Mouse (Mus musculus): ENCODE results near the gene Adgrv1. TPM values are rescaled to one million over a fixed set of nuclear protein-coding genes. Genes with fewer than 3 reads are reported as not detected.

The Adgrv1 gene
- polyA plus RNA-seq, 1 experiment from 2014 or later: 2.8 TPM

GRCm38 (mm10) chr13:81096424-81096823 is 536.5 kb downstream of the Adgrv1 start:
- ATAC-seq (ENCODE audit: insufficient number of reproducible peaks, insufficient read depth, low FRiP score, low read depth): no peak
- Histone ChIP-seq H3K4me3 (ENCODE audit: low read depth, low read length) (no peak overlapping the region), H3K27ac (ENCODE audit: low read length) (no peak overlapping the region), H3K9me3 (ENCODE audit: control insufficient read depth, low read depth, low read length) (no peaks in the 10 kb centered on the region), H3K9ac (replicated peaks; ENCODE audit: low read depth, low read length) (no peak overlapping the region), H3K36me3 (ENCODE audit: control insufficient read depth, insufficient read depth, low read length) (no peaks in the 10 kb centered on the region), H3K27me3 (ENCODE audit: control insufficient read depth, insufficient read depth, low read length) (no peaks in the 10 kb centered on the region), H3K4me1 (ENCODE audit: control insufficient read depth, insufficient read depth, low read length) (no peaks in the 10 kb centered on the region), H3K4me2 (replicated peaks; ENCODE audit: low read depth, low read length) (no peak overlapping the region)
- WGBS: 93% methylated on average over 2 of the region's 2 CpGs

GRCm38 (mm10) chr13:81094513-81094912 is 538.4 kb downstream of the Adgrv1 start:
- no peak overlapping the region for H3K4me3 ChIP-seq (ENCODE audit: low read depth, low read length)
- no peak overlapping the region for H3K4me2 ChIP-seq (replicated peaks; ENCODE audit: low read depth, low read length)
- no peaks in the 10 kb centered on the region for H3K27me3 ChIP-seq (ENCODE audit: control insufficient read depth, insufficient read depth, low read length)
- ATAC-seq (ENCODE audit: insufficient number of reproducible peaks, insufficient read depth, low FRiP score, low read depth): no peak
- H3K9me3 ChIP-seq (ENCODE audit: control insufficient read depth, low read depth, low read length): no peaks in the 10 kb centered on the region
- no peaks in the 10 kb centered on the region for H3K36me3 ChIP-seq (ENCODE audit: control insufficient read depth, insufficient read depth, low read length)
- H3K9ac ChIP-seq (replicated peaks; ENCODE audit: low read depth, low read length): no peak overlapping the region
- no peak overlapping the region for H3K27ac ChIP-seq (ENCODE audit: low read length)
- 77% methylated on average over 6 of the region's 6 CpGs for WGBS
- no peaks in the 10 kb centered on the region for H3K4me1 ChIP-seq (ENCODE audit: control insufficient read depth, insufficient read depth, low read length)

GRCm38 (mm10) chr13:81090051-81090836 is 542.7 kb downstream of the Adgrv1 start:
- Histone ChIP-seq H3K36me3 (ENCODE audit: control insufficient read depth, insufficient read depth, low read length) (no peaks in the 10 kb centered on the region), H3K4me1 (ENCODE audit: control insufficient read depth, insufficient read depth, low read length) (no peaks in the 10 kb centered on the region), H3K9me3 (ENCODE audit: control insufficient read depth, low read depth, low read length) (no peaks in the 10 kb centered on the region), H3K27ac (ENCODE audit: low read length) (no peak overlapping the region), H3K4me2 (replicated peaks; ENCODE audit: low read depth, low read length) (no peak overlapping the region), H3K27me3 (ENCODE audit: control insufficient read depth, insufficient read depth, low read length) (no peaks in the 10 kb centered on the region), H3K9ac (replicated peaks; ENCODE audit: low read depth, low read length) (no peak overlapping the region), H3K4me3 (ENCODE audit: low read depth, low read length) (no peak overlapping the region)
- ATAC-seq (ENCODE audit: insufficient number of reproducible peaks, insufficient read depth, low FRiP score, low read depth): no peak
- 63% methylated on average over 1 of the region's 1 CpGs for WGBS

- no peaks in the 10 kb centered on the region for H3K36me3 ChIP-seq (ENCODE audit: control insufficient read depth, insufficient read depth, low read length)
- no peaks in the 10 kb centered on the region for H3K27me3 ChIP-seq (ENCODE audit: control insufficient read depth, insufficient read depth, low read length)
- H3K4me1 ChIP-seq (ENCODE audit: control insufficient read depth, insufficient read depth, low read length): no peaks in the 10 kb centered on the region
- H3K4me3 ChIP-seq (ENCODE audit: low read depth, low read length): no peak overlapping the region
- no peak overlapping the region for H3K27ac ChIP-seq (ENCODE audit: low read length)
- H3K9me3 ChIP-seq (ENCODE audit: control insufficient read depth, low read depth, low read length): no peaks in the 10 kb centered on the region
- H3K9ac ChIP-seq (replicated peaks; ENCODE audit: low read depth, low read length): no peak overlapping the region
- no peak for ATAC-seq (ENCODE audit: insufficient number of reproducible peaks, insufficient read depth, low FRiP score, low read depth)
- H3K4me2 ChIP-seq (replicated peaks; ENCODE audit: low read depth, low read length): no peak overlapping the region
- 80% methylated on average over 2 of the region's 2 CpGs for WGBS
These were observed 545.8 kb downstream of the Adgrv1 start for GRCm38 (mm10) chr13:81086969-81087682.

- no peak for ATAC-seq (ENCODE audit: insufficient number of reproducible peaks, insufficient read depth, low FRiP score, low read depth)
- H3K9me3 ChIP-seq (ENCODE audit: control insufficient read depth, low read depth, low read length): no peaks in the 10 kb centered on the region
- no peaks in the 10 kb centered on the region for H3K4me1 ChIP-seq (ENCODE audit: control insufficient read depth, insufficient read depth, low read length)
- no peaks in the 10 kb centered on the region for H3K36me3 ChIP-seq (ENCODE audit: control insufficient read depth, insufficient read depth, low read length)
- 78% methylated on average over 5 of the region's 5 CpGs for WGBS
- no peak overlapping the region for H3K4me3 ChIP-seq (ENCODE audit: low read depth, low read length)
- H3K4me2 ChIP-seq (replicated peaks; ENCODE audit: low read depth, low read length): no peak overlapping the region
- H3K27me3 ChIP-seq (ENCODE audit: control insufficient read depth, insufficient read depth, low read length): no peaks in the 10 kb centered on the region
- H3K9ac ChIP-seq (replicated peaks; ENCODE audit: low read depth, low read length): no peak overlapping the region
- H3K27ac ChIP-seq (ENCODE audit: low read length): no peak overlapping the region
These were observed 560.7 kb downstream of the Adgrv1 start for GRCm38 (mm10) chr13:81072214-81072613.

- ATAC-seq (ENCODE audit: insufficient number of reproducible peaks, insufficient read depth, low FRiP score, low read depth): no peak
- H3K9me3 ChIP-seq (ENCODE audit: control insufficient read depth, low read depth, low read length): no peaks in the 10 kb centered on the region
- no peak overlapping the region for H3K4me2 ChIP-seq (replicated peaks; ENCODE audit: low read depth, low read length)
- no peaks in the 10 kb centered on the region for H3K36me3 ChIP-seq (ENCODE audit: control insufficient read depth, insufficient read depth, low read length)
- no peak overlapping the region for H3K27ac ChIP-seq (ENCODE audit: low read length)
- H3K4me1 ChIP-seq (ENCODE audit: control insufficient read depth, insufficient read depth, low read length): no peaks in the 10 kb centered on the region
- H3K9ac ChIP-seq (replicated peaks; ENCODE audit: low read depth, low read length): no peak overlapping the region
- 82% methylated on average over 4 of the region's 4 CpGs for WGBS
- no peak overlapping the region for H3K4me3 ChIP-seq (ENCODE audit: low read depth, low read length)
- no peaks in the 10 kb centered on the region for H3K27me3 ChIP-seq (ENCODE audit: control insufficient read depth, insufficient read depth, low read length)
These were observed 581.5 kb downstream of the Adgrv1 start for GRCm38 (mm10) chr13:81051448-81051847.

- Histone ChIP-seq H3K36me3 (ENCODE audit: control insufficient read depth, insufficient read depth, low read length) (no peaks in the 10 kb centered on the region), H3K9me3 (ENCODE audit: control insufficient read depth, low read depth, low read length) (no peaks in the 10 kb centered on the region), H3K4me3 (ENCODE audit: low read depth, low read length) (no peak overlapping the region), H3K27me3 (ENCODE audit: control insufficient read depth, insufficient read depth, low read length) (no peaks in the 10 kb centered on the region), H3K9ac (replicated peaks; ENCODE audit: low read depth, low read length) (no peak overlapping the region), H3K4me1 (ENCODE audit: control insufficient read depth, insufficient read depth, low read length) (no peaks in the 10 kb centered on the region), H3K4me2 (replicated peaks; ENCODE audit: low read depth, low read length) (no peak overlapping the region), H3K27ac (ENCODE audit: low read length) (no peak overlapping the region)
- no peak for ATAC-seq (ENCODE audit: insufficient number of reproducible peaks, insufficient read depth, low FRiP score, low read depth)
- WGBS: 77% methylated on average over 5 of the region's 5 CpGs
These were observed 582.0 kb downstream of the Adgrv1 start for GRCm38 (mm10) chr13:81050911-81051310.

GRCm38 (mm10) chr13:81045345-81045744 is 587.6 kb downstream of the Adgrv1 start:
- Histone ChIP-seq H3K36me3 (ENCODE audit: control insufficient read depth, insufficient read depth, low read length) (no peaks in the 10 kb centered on the region), H3K27me3 (ENCODE audit: control insufficient read depth, insufficient read depth, low read length) (no peaks in the 10 kb centered on the region), H3K4me2 (replicated peaks; ENCODE audit: low read depth, low read length) (no peak overlapping the region), H3K27ac (ENCODE audit: low read length) (no peak overlapping the region), H3K9me3 (ENCODE audit: control insufficient read depth, low read depth, low read length) (no peaks in the 10 kb centered on the region), H3K4me3 (ENCODE audit: low read depth, low read length) (no peak overlapping the region), H3K9ac (replicated peaks; ENCODE audit: low read depth, low read length) (no peak overlapping the region), H3K4me1 (ENCODE audit: control insufficient read depth, insufficient read depth, low read length) (no peaks in the 10 kb centered on the region)
- ATAC-seq (ENCODE audit: insufficient number of reproducible peaks, insufficient read depth, low FRiP score, low read depth): no peak
- WGBS: 84% methylated on average over 11 of the region's 11 CpGs

Data from stomach, embryonic 14.5 days (tissue).